Mouse (Mus musculus) heart, postnatal 10 days (tissue): ENCODE data around the gene Apobec1. TPM values are rescaled to one million over a fixed set of nuclear protein-coding genes. Genes with fewer than 3 reads are reported as not detected.

Experiments used
- total RNA-seq, 2 experiments: library from RNA; stranded (reverse); gene quantifications; 2 replicates each; pipeline ENCODE4 v1.2.3; 2021

Gene Apobec1
- total RNA-seq, 2 experiments from 2014 or later, result 6.4 to 6.9 TPM

Other genes starting within 250 kb of the Apobec1 start
- under 1 TPM in 1 of 2 experiments, not detected in 1; 0.45 TPM for gene Rimklb, start 103.7 kb downstream of the Apobec1 start, total RNA-seq
- 100 to 1,000 TPM in 1 of 2 experiments, 10 to 100 TPM in 1; 93.3 to 120 TPM for gene Mfap5, start 96.6 kb downstream of the Apobec1 start, total RNA-seq
- not detected for gene Aicda, start 48.6 kb downstream of the Apobec1 start, total RNA-seq
- gene Gdf3, start 7.6 kb upstream of the Apobec1 start, total RNA-seq, result not detected
- not detected for gene Dppa3, start 24.0 kb upstream of the Apobec1 start, total RNA-seq
- gene Nanog, start 105.0 kb upstream of the Apobec1 start, total RNA-seq, result not detected
- 1 to 10 TPM; 2.1 to 2.5 TPM for gene Slc2a3, start 199.2 kb upstream of the Apobec1 start, total RNA-seq
- gene Foxj2, start 217.5 kb upstream of the Apobec1 start, total RNA-seq, result 10 to 100 TPM; 28.5 to 32.8 TPM